Mouse (Mus musculus) CH12.LX (cell line): ENCODE measurements around the gene Rbm11. TPM values are rescaled to one million over a fixed set of nuclear protein-coding genes. Genes with fewer than 3 reads are reported as not detected.

Experiments
- DNase-seq: peaks from one replicate; pipeline ENCODE4 v3.0.0-alpha.2; 2013; ENCODE audit errors: extremely low read depth
- H3K27ac ChIP-seq: 2 replicates; pipeline ENCODE4 v1.5.1; 2012; ENCODE audit warnings: low read depth, mild to moderate bottlenecking, control low read depth, moderate library complexity; ENCODE audit not compliant: insufficient read depth
- H3K27me3 ChIP-seq: replicated peaks from 2 replicates; pipeline ENCODE3; 2012; ENCODE audit warnings: inconsistent platforms
- H3K36me3 ChIP-seq, 2 experiments: replicated peaks in 1 of 2; 2 replicates each; pipeline versions ENCODE3 to v1.6.1; 2012; ENCODE audit warnings: inconsistent platforms in 1 of 2, low read length in 1 of 2, mild to moderate bottlenecking in 1 of 2, mixed read lengths in 1 of 2, moderate library complexity in 1 of 2; ENCODE audit not compliant: control insufficient read depth in 1 of 2, insufficient read depth in 1 of 2
- H3K4me1 ChIP-seq, 2 experiments: 2 replicates each; pipeline ENCODE4 v1.6.1; 2012; ENCODE audit warnings: inconsistent platforms in 1 of 2, moderate library complexity in 1 of 2; ENCODE audit not compliant: insufficient read depth in 2 of 2, control insufficient read depth in 1 of 2
- H3K4me2 ChIP-seq: 2 replicates; pipeline ENCODE4 v1.6.1; 2012; ENCODE audit warnings: low read depth, mild to moderate bottlenecking, control low read depth; ENCODE audit not compliant: poor library complexity, insufficient read depth, severe bottlenecking
- H3K4me3 ChIP-seq, 3 experiments: fragments of 150-350 bp in 1 of 3; sonication (generic) in 1 of 3; replicated peaks in 1 of 3; 2 replicates each; pipeline versions ENCODE3 to v1.5.1; 2011 to 2012; ENCODE audit warnings: low read depth in 2 of 3, low read length in 2 of 3, mild to moderate bottlenecking in 2 of 3, moderate library complexity in 2 of 3, control low read depth in 1 of 3, improper control_type of control experiment in 1 of 3, inconsistent platforms in 1 of 3, mixed read lengths in 1 of 3; ENCODE audit not compliant: poor library complexity in 1 of 3
- H3K79me2 ChIP-seq: replicated peaks from 2 replicates; pipeline ENCODE4 v1.6.1; 2012; ENCODE audit warnings: mild to moderate bottlenecking, moderate library complexity; ENCODE audit not compliant: control insufficient read depth, poor library complexity, insufficient read depth, severe bottlenecking; ENCODE audit errors: extremely low read depth
- H3K9ac ChIP-seq: 2 replicates; pipeline ENCODE4 v1.6.1; 2012; ENCODE audit warnings: low read depth, mild to moderate bottlenecking, control low read depth, moderate library complexity; ENCODE audit not compliant: insufficient read depth
- H3K9me3 ChIP-seq: replicated peaks from 2 replicates; pipeline ENCODE3; 2012; ENCODE audit warnings: low read length, inconsistent platforms, mixed read lengths
- CHD2 ChIP-seq: IDR thresholded peaks from 2 replicates; pipeline ENCODE4 v1.6.1; 2011; ENCODE audit warnings: low read length, improper control_type of control experiment
- CTCF ChIP-seq, 2 experiments: IDR thresholded peaks in 1 of 2; conservative IDR thresholded peaks in 1 of 2; 2 replicates each; pipeline ENCODE4 v1.5.1; 2011 to 2012; ENCODE audit warnings: low read depth in 2 of 2, low read length in 2 of 2, improper control_type of control experiment in 1 of 2, inconsistent platforms in 1 of 2, mild to moderate bottlenecking in 1 of 2, moderate library complexity in 1 of 2
- E2F4 ChIP-seq: IDR thresholded peaks from 2 replicates; pipeline ENCODE4 v1.6.1; 2011; ENCODE audit warnings: low read depth, low read length, improper control_type of control experiment; ENCODE audit not compliant: insufficient replicate concordance
- ELF1 ChIP-seq: IDR thresholded peaks from 2 replicates; pipeline ENCODE4 v1.6.1; 2014; ENCODE audit warnings: low read depth, mild to moderate bottlenecking, inconsistent platforms, low read length, improper control_type of control experiment
- ETS1 ChIP-seq: conservative IDR thresholded peaks from 2 replicates; pipeline ENCODE4 v1.6.1; 2012; ENCODE audit warnings: low read depth, mild to moderate bottlenecking, inconsistent platforms, low read length, improper control_type of control experiment, moderate library complexity
- IRF4 ChIP-seq: IDR thresholded peaks from 2 replicates; pipeline ENCODE4 v1.6.1; 2014; ENCODE audit warnings: low read depth, mild to moderate bottlenecking, inconsistent platforms, low read length, improper control_type of control experiment
- KAT2A ChIP-seq: IDR thresholded peaks from 2 replicates; pipeline ENCODE4 v1.6.1; 2012; ENCODE audit warnings: low read length, improper control_type of control experiment, inconsistent platforms; ENCODE audit not compliant: insufficient replicate concordance
- MAFK ChIP-seq: IDR thresholded peaks from 2 replicates; pipeline ENCODE4 v1.6.1; 2011; ENCODE audit warnings: low read length, improper control_type of control experiment; ENCODE audit not compliant: insufficient replicate concordance
- MEF2A ChIP-seq: IDR thresholded peaks from 2 replicates; pipeline ENCODE4 v1.6.1; 2014; ENCODE audit warnings: low read depth, mild to moderate bottlenecking, inconsistent platforms, low read length, improper control_type of control experiment, borderline replicate concordance
- MXI1 ChIP-seq: IDR thresholded peaks from 2 replicates; pipeline ENCODE4 v1.6.1; 2011; ENCODE audit warnings: mild to moderate bottlenecking, low read depth, low read length, improper control_type of control experiment
- PAX5 ChIP-seq: IDR thresholded peaks from 2 replicates; pipeline ENCODE4 v1.6.1; 2012; ENCODE audit warnings: low read length, inconsistent platforms, mixed read lengths
- POLR2A ChIP-seq: IDR thresholded peaks from 2 replicates; pipeline ENCODE4 v1.6.1; 2011; ENCODE audit warnings: low read depth, mild to moderate bottlenecking, improper control_type of control experiment, low read length
- RAD21 ChIP-seq: IDR thresholded peaks from 2 replicates; pipeline ENCODE4 v1.6.1; 2011; ENCODE audit warnings: low read depth, mild to moderate bottlenecking, low read length, improper control_type of control experiment, moderate library complexity
- RCOR1 ChIP-seq: conservative IDR thresholded peaks from 2 replicates; pipeline ENCODE4 v1.6.1; 2012; ENCODE audit warnings: low read depth, mild to moderate bottlenecking, inconsistent platforms, low read length, improper control_type of control experiment
- SIN3A ChIP-seq: IDR thresholded peaks from 2 replicates; pipeline ENCODE4 v1.6.1; 2012; ENCODE audit warnings: low read length, improper control_type of control experiment, inconsistent platforms
- SMC3 ChIP-seq: IDR thresholded peaks from 2 replicates; pipeline ENCODE4 v1.6.1; 2011; ENCODE audit warnings: low read depth, low read length, improper control_type of control experiment
- UBTF ChIP-seq: IDR thresholded peaks from 2 replicates; pipeline ENCODE4 v1.6.1; 2012; ENCODE audit warnings: low read depth, mild to moderate bottlenecking, inconsistent platforms, low read length, improper control_type of control experiment, moderate library complexity
- ZKSCAN1 ChIP-seq: IDR thresholded peaks from 2 replicates; pipeline ENCODE4 v1.6.1; 2012; ENCODE audit warnings: low read depth, inconsistent platforms, low read length, improper control_type of control experiment, borderline replicate concordance
- ZMIZ1 ChIP-seq: IDR thresholded peaks from 2 replicates; pipeline ENCODE4 v1.6.1; 2012; ENCODE audit warnings: low read depth, mild to moderate bottlenecking, inconsistent platforms, low read length, improper control_type of control experiment
- ZNF384 ChIP-seq: IDR thresholded peaks from 2 replicates; pipeline ENCODE4 v1.6.1; 2012; ENCODE audit warnings: low read depth, low read length, improper control_type of control experiment, inconsistent platforms
- dilution Hi-C: fragments of 300-500 bp; cut with MboI; formaldehyde crosslinking; loops from 2 replicates; pipeline ENCODE4 v1.14.3; 2020; ENCODE audit warnings: low sequenced_read_pairs; ENCODE audit not compliant: extremely low pct_unique_long_range_greater_than_20kb, extremely low pct_ligation_motif_present
- in situ Hi-C: fragments of 300-500 bp; cut with MboI; formaldehyde crosslinking; loops from 3 replicates; pipeline ENCODE4 v1.14.3; 2019; ENCODE audit warnings: low sequenced_read_pairs, low pct_ligation_motif_present, low pct_unique_long_range_greater_than_20kb, mixed read lengths
- polyA plus RNA-seq: library from polyadenylated mRNA; unstranded; fragments of >175 nt; gene quantifications from 2 replicates; pipeline ENCODE4 v1.2.1, GENCODE M21; 2012; ENCODE audit warnings: low read depth; ENCODE audit not compliant: insufficient read length
- total RNA-seq, 2 experiments: library from RNA; depleted of rRNA; stranded (reverse); fragments of 300-350 nt in 1 of 2; fragments of >200 nt in 1 of 2; gene quantifications; 2 replicates each; pipeline ENCODE4 v1.2.3; 2012 to 2014

The Rbm11 gene
- total and polyA plus RNA-seq, 3 experiments, result not detected

DNA sequence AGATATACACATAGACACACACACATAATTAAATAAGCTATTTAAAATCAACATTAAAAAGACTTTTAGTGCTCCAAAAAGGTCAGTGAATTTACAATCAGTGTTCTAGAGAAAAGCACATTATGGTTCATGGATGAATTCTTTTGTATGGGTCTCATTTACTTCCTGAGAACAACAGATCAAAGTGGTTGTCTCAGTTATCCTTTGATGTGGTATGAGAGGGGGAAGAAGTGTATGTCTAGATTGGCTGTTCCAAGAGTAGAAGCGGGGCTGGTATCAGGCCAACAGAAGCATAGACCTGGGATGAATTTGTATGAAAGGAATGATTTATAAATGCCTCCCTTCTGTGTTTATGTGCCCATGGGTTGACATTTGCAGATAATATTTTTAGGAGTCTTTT, 13.8 kb downstream of the Rbm11 start:
- no peaks in the 10 kb centered on the region for H3K36me3 ChIP-seq
- dilution Hi-C loops, result no loop called here
- in situ Hi-C loops, result no loop called here
- peaks cover 56% of the 10 kb centered on the region for H3K9me3 ChIP-seq
- H3K9ac ChIP-seq, result no peak overlapping the region
- H3K79me2 ChIP-seq, result no peaks in the 10 kb centered on the region
- no peaks in the 10 kb centered on the region for H3K4me1 ChIP-seq
- H3K4me2 ChIP-seq, result no peak overlapping the region
- no peaks in the 10 kb centered on the region for H3K27me3 ChIP-seq
- no peak for DNase-seq
- TF ChIP-seq E2F4 (no peak), ZKSCAN1 (no peak), RCOR1 (no peak), MAFK (no peak), IRF4 (no peak), CHD2 (no peak), MEF2A (no peak), ZNF384 (no peak), MXI1 (no peak)
- H3K27ac ChIP-seq, result no peak overlapping the region
- no peak overlapping the region for H3K4me3 ChIP-seq

DNA sequence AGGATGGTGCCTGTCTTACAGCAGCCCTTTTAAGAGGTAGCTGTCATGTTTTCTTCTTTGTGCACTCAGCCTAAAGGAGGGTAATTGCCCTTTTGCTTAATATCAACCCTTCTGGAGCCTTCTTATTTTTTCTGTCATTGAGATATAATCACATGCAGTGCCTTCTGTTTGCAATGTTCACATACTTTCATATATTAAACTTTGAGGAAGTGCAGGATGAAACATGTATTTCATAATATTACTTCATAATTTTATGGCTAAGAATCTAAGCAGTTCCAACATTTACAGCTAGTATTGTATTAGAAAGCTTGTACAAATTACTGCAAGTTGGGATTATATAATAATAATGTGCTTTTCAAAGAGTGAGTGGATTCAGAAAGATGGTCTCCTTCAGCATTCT, 19.9 kb downstream of the Rbm11 start:
- Histone ChIP-seq H3K27me3 (no peaks in the 10 kb centered on the region), H3K79me2 (no peaks in the 10 kb centered on the region), H3K9me3 (peaks cover 55% of the 10 kb centered on the region), H3K4me3 (no peak overlapping the region), H3K36me3 (no peaks in the 10 kb centered on the region), H3K4me1 (no peaks in the 10 kb centered on the region), H3K9ac (no peak overlapping the region), H3K4me2 (no peak overlapping the region), H3K27ac (no peak overlapping the region)
- no peak for DNase-seq
- dilution Hi-C loops, result no loop called here
- in situ Hi-C loops, result no loop called here
- no peak for TF ChIP-seq KAT2A
- no peak for TF ChIP-seq POLR2A
- TF ChIP-seq CTCF (conservative IDR thresholded peaks at IDR 0.05 in 1 of 2, IDR thresholded peaks at IDR 0.05 in 1 of 2; ENCODE audit: low read depth in 2 of 2, low read length in 2 of 2), result no peak
- no peak for TF ChIP-seq RAD21
- no peak for TF ChIP-seq ZNF384
- TF ChIP-seq MAFK, result no peak
- TF ChIP-seq ELF1, result no peak
- TF ChIP-seq MXI1, result no peak
- no peak for TF ChIP-seq SIN3A
- TF ChIP-seq ZMIZ1, result no peak
- no peak for TF ChIP-seq MEF2A
- TF ChIP-seq RCOR1, result no peak
- TF ChIP-seq SMC3, result no peak
- no peak for TF ChIP-seq PAX5
- TF ChIP-seq ETS1, result no peak
- TF ChIP-seq UBTF, result no peak
